ENCODE assay signal across 23 mouse cellular contexts in the genomic region with DNA sequence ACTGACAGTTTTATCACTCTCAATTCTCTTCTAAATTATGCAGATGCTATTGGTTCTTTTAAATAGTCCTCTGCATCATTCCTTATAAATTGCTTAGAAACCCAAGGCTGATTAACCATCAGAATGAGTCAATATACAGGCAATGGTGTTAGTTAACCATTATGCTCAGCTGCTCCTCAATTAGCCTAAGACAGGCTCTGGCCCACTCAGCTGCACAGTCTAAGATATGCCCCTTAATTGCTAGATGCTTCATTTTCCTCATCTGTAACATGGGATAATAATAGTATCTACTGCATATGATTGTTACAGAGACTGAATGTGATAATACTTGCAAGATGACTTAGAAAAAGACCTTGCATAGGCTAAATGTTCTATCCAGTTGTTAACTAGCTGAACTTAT.
DNase-seq lines count a peak whose midpoint lies in the region; ATAC-seq and TF ChIP-seq lines count a peak whose summit lies in the region.
"Had no signal": no experiment of that assay in that cellular context is flagged by ENCODE, and none has a peak within 500 bp of the region (broad histone marks: within the 10 kb centered on the region; RNA-seq: fewer than 3 reads in every experiment).

No protein-coding gene starts in this region.

- H3K27ac ChIP-seq in forebrain, embryonic 11.5 days (ENCODE audit: low read depth, low read length): no peak overlapping the region
- no peak overlapping the region for H3K27ac ChIP-seq in forebrain, embryonic 13.5 days
- H3K27ac ChIP-seq in hindbrain, embryonic 13.5 days: no peak overlapping the region
- H3K27ac ChIP-seq in hindbrain, embryonic 16.5 days (ENCODE audit: low read depth, low read length): no peak overlapping the region
- H3K27ac ChIP-seq: embryonic facial prominence, embryonic 10.5 days; embryonic facial prominence, embryonic 12.5 days had no signal

- no peaks in the 10 kb centered on the region for H3K4me1 ChIP-seq in forebrain, embryonic 11.5 days (replicated peaks; ENCODE audit: control insufficient read depth, insufficient read depth, low read length)
- no peaks in the 10 kb centered on the region for H3K4me1 ChIP-seq in forebrain, embryonic 13.5 days
- H3K4me1 ChIP-seq in hindbrain, embryonic 13.5 days (replicated peaks): no peaks in the 10 kb centered on the region
- H3K4me1 ChIP-seq in hindbrain, embryonic 16.5 days (ENCODE audit: control insufficient read depth, insufficient read depth, low read depth, low read length): no peaks in the 10 kb centered on the region
- H3K4me1 ChIP-seq: embryonic facial prominence, embryonic 10.5 days; embryonic facial prominence, embryonic 12.5 days had no signal

- no peaks in the 10 kb centered on the region for H3K9me3 ChIP-seq in forebrain, embryonic 11.5 days (ENCODE audit: control insufficient read depth, low read length)
- H3K9me3 ChIP-seq in forebrain, embryonic 13.5 days (replicated peaks): no peaks in the 10 kb centered on the region
- no peaks in the 10 kb centered on the region for H3K9me3 ChIP-seq in hindbrain, embryonic 13.5 days
- no peaks in the 10 kb centered on the region for H3K9me3 ChIP-seq in hindbrain, embryonic 16.5 days (ENCODE audit: control insufficient read depth, low read length)
- H3K9me3 ChIP-seq: embryonic facial prominence, embryonic 10.5 days; embryonic facial prominence, embryonic 12.5 days; G1E had no signal

- H3K4me2 ChIP-seq in forebrain, embryonic 11.5 days (ENCODE audit: low read depth, low read length, severe bottlenecking): no peak overlapping the region
- no peak overlapping the region for H3K4me2 ChIP-seq in forebrain, embryonic 13.5 days
- no peak overlapping the region for H3K4me2 ChIP-seq in hindbrain, embryonic 13.5 days
- no peak overlapping the region for H3K4me2 ChIP-seq in hindbrain, embryonic 16.5 days (ENCODE audit: low read length)
- H3K4me2 ChIP-seq: embryonic facial prominence, embryonic 12.5 days had no signal

- ATAC-seq in forebrain, embryonic 11.5 days (replicated peaks; ENCODE audit: low FRiP score): peak; percentile 65
- no peak for ATAC-seq in forebrain, embryonic 13.5 days
- ATAC-seq in hindbrain, embryonic 13.5 days (ENCODE audit: low FRiP score): 0 out of 2 replicates have a peak, but pooled peaks have one; percentile 52
- ATAC-seq in hindbrain, embryonic 16.5 days: no peak
- ATAC-seq: activated CD4-positive, CD25-positive, alpha-beta regulatory T cell, adult 4 months; CD4-positive, CD25-positive, alpha-beta regulatory T cell, adult 4 months; forebrain, embryonic 14.5 days; forebrain, postnatal 0 days; Patski had no signal

- H3K36me3 ChIP-seq in forebrain, embryonic 11.5 days (ENCODE audit: control insufficient read depth, insufficient read depth, low read length): no peaks in the 10 kb centered on the region
- no peaks in the 10 kb centered on the region for H3K36me3 ChIP-seq in forebrain, embryonic 13.5 days (ENCODE audit: poor library complexity, severe bottlenecking)
- no peaks in the 10 kb centered on the region for H3K36me3 ChIP-seq in hindbrain, embryonic 13.5 days
- H3K36me3 ChIP-seq in hindbrain, embryonic 16.5 days (ENCODE audit: control insufficient read depth, insufficient read depth, low read length): no peaks in the 10 kb centered on the region
- H3K36me3 ChIP-seq: embryonic facial prominence, embryonic 10.5 days; embryonic facial prominence, embryonic 12.5 days; G1E had no signal

- no peaks in the 10 kb centered on the region for H3K27me3 ChIP-seq in forebrain, embryonic 11.5 days (ENCODE audit: control insufficient read depth, insufficient read depth, low read length)
- H3K27me3 ChIP-seq in forebrain, embryonic 13.5 days: no peaks in the 10 kb centered on the region
- H3K27me3 ChIP-seq in hindbrain, embryonic 13.5 days: no peaks in the 10 kb centered on the region
- no peaks in the 10 kb centered on the region for H3K27me3 ChIP-seq in hindbrain, embryonic 16.5 days (replicated peaks; ENCODE audit: control insufficient read depth, insufficient read depth, low read length)
- H3K27me3 ChIP-seq: CH12.LX; embryonic facial prominence, embryonic 12.5 days; Patski had no signal

- DNase-seq in forebrain, embryonic 11.5 days (ENCODE audit: low spot score): no peak
- peak; percentile 10 for DNase-seq in brain, embryonic 14.5 days (ENCODE audit: low read depth)
- DNase-seq: adrenal gland, adult 8-10 months; adrenal gland, postnatal 14 days; adrenal gland, postnatal 36 days; B cell, adult 2 months; cerebellum, adult 11-12 months; cerebellum, adult 2 months; cerebellum, adult 9-10 months; cerebellum, postnatal 10 days; cerebellum, postnatal 25 days; forebrain, postnatal 0 days had no signal

- no peak for TF ChIP-seq POLR2A in brain, embryonic 14.5 days (IDR thresholded peaks at IDR 0.05; ENCODE audit: borderline replicate concordance, extremely low read depth, insufficient read depth, insufficient read length, poor library complexity, severe bottlenecking)

- TF ChIP-seq CTCF in brain, embryonic 14.5 days (IDR thresholded peaks at IDR 0.05; ENCODE audit: borderline replicate concordance, extremely low read depth, insufficient read depth, insufficient read length): no peak

- H3K4me3 ChIP-seq in forebrain, embryonic 11.5 days (ENCODE audit: low read depth, low read length): no peak overlapping the region
- no peak overlapping the region for H3K4me3 ChIP-seq in forebrain, embryonic 13.5 days
- no peak overlapping the region for H3K4me3 ChIP-seq in hindbrain, embryonic 13.5 days
- no peak overlapping the region for H3K4me3 ChIP-seq in hindbrain, embryonic 16.5 days (ENCODE audit: low read length)
- H3K4me3 ChIP-seq: embryonic facial prominence, embryonic 10.5 days; embryonic facial prominence, embryonic 12.5 days had no signal

- H3K9ac ChIP-seq in forebrain, embryonic 11.5 days (ENCODE audit: low read length): no peak overlapping the region
- no peak overlapping the region for H3K9ac ChIP-seq in forebrain, embryonic 13.5 days
- no peak overlapping the region for H3K9ac ChIP-seq in hindbrain, embryonic 13.5 days
- H3K9ac ChIP-seq in hindbrain, embryonic 16.5 days (ENCODE audit: low read depth, low read length): no peak overlapping the region
- H3K9ac ChIP-seq: embryonic facial prominence, embryonic 12.5 days; forebrain, postnatal 0 days had no signal

Comparison
In these comparisons a context has a peak if more than half of its experiments do, and no peak if none do; other contexts are left out.
1. ATAC-seq: peak in forebrain, embryonic 11.5 days (single experiment) and hindbrain, embryonic 13.5 days (single experiment); none in forebrain, embryonic 13.5 days (single experiment) and hindbrain, embryonic 16.5 days (single experiment).